Mouse (Mus musculus) neural tube, embryonic 13.5 days (tissue): ENCODE measurements at regions not wholly inside any gene's neighbourhood (a gene's known extent, or its start where the extent isn't known, plus 50 kb on each side); places are given as distances from the start of the nearest gene placed in this dataset.

ENCODE experiments used
- ATAC-seq: fragments of 200-750 bp; cut with Nextera tagmentation; 2 replicates; pipeline ENCODE4 v1.8.0; 2017; ENCODE audit warnings: low read depth, mild to moderate bottlenecking, moderate TSS enrichment, moderate library complexity
- H3K27ac ChIP-seq: fragments of 300-500 bp; sonication (generic); replicated peaks from 2 replicates; pipeline ENCODE4 v1.5.1; 2015; ENCODE audit warnings: moderate library complexity, mild to moderate bottlenecking, inconsistent platforms
- H3K27me3 ChIP-seq: fragments of 300-500 bp; sonication (generic); 2 replicates; pipeline ENCODE4 v1.6.1; 2015; ENCODE audit warnings: mild to moderate bottlenecking, inconsistent platforms
- H3K36me3 ChIP-seq: fragments of 300-500 bp; sonication (generic); 2 replicates; pipeline ENCODE4 v1.6.1; 2015; ENCODE audit warnings: mild to moderate bottlenecking, inconsistent platforms
- H3K4me1 ChIP-seq: fragments of 300-500 bp; sonication (generic); replicated peaks from 2 replicates; pipeline ENCODE4 v1.6.1; 2015; ENCODE audit warnings: inconsistent platforms
- H3K4me2 ChIP-seq: fragments of 300-500 bp; sonication (generic); 2 replicates; pipeline ENCODE4 v1.6.1; 2015; ENCODE audit warnings: inconsistent platforms, mild to moderate bottlenecking, moderate library complexity
- H3K4me3 ChIP-seq: fragments of 300-500 bp; sonication (generic); 2 replicates; pipeline ENCODE4 v1.5.1; 2015; ENCODE audit warnings: mild to moderate bottlenecking, inconsistent platforms
- H3K9ac ChIP-seq: fragments of 300-500 bp; sonication (generic); 2 replicates; pipeline ENCODE4 v1.6.1; 2015; ENCODE audit warnings: moderate library complexity, mild to moderate bottlenecking, inconsistent platforms
- H3K9me3 ChIP-seq: fragments of 300-500 bp; sonication (generic); 2 replicates; pipeline ENCODE4 v1.6.1; 2016; ENCODE audit warnings: inconsistent platforms
- WGBS: fragments of 180-500 bp; shearing (Covaris S2); methylation state at CpG from one replicate; pipeline ENCODE4 v1.1.7; 2015; 5-methylcytosine and 5-hydroxymethylcytosine counted together

- Histone ChIP-seq H3K9ac (no peak overlapping the region), H3K4me1 (no peaks in the 10 kb centered on the region), H3K36me3 (no peaks in the 10 kb centered on the region), H3K4me3 (no peak overlapping the region), H3K27me3 (no peaks in the 10 kb centered on the region), H3K9me3 (no peaks in the 10 kb centered on the region), H3K27ac (no peak overlapping the region), H3K4me2 (no peak overlapping the region)
- ATAC-seq, result no peak
- 81% methylated on average over 5 of the region's 5 CpGs for WGBS
Measured at GRCm38 (mm10) chr15:11774717-11775116, 132.4 kb downstream of the Npr3 start.

DNA sequence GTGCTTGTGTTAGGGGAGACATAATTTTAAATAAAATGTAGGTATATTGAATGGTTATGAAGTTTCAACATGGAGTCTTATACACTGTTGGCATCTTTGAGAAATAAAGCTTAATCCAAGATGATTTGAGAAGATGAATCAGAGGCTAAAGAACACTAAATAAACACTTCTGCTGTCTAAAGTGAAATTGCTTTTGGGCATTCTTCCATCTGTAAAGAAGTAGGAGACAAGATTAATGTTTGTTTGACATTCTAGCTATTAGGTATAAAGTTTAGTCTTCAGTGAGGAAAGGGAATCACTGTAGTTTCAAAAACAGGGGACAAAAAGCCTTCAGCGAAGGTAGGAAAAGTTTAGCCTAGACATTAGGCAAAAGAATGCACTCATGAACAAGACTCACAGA is 136.5 kb downstream of the Npr3 start:
- Histone ChIP-seq H3K4me3 (no peak overlapping the region), H3K9me3 (no peaks in the 10 kb centered on the region), H3K4me2 (no peak overlapping the region), H3K9ac (no peak overlapping the region), H3K27ac (no peak overlapping the region), H3K36me3 (no peaks in the 10 kb centered on the region), H3K4me1 (no peaks in the 10 kb centered on the region), H3K27me3 (no peaks in the 10 kb centered on the region)
- WGBS, result 84% methylated on average over 1 of the region's 1 CpGs
- no peak for ATAC-seq

GRCm38 (mm10) chr15:11757963-11758362 is 149.1 kb downstream of the Npr3 start:
- no peak for ATAC-seq
- Histone ChIP-seq H3K27me3 (no peaks in the 10 kb centered on the region), H3K4me1 (no peaks in the 10 kb centered on the region), H3K27ac (no peak overlapping the region), H3K36me3 (no peaks in the 10 kb centered on the region), H3K4me2 (no peak overlapping the region), H3K4me3 (no peak overlapping the region), H3K9me3 (no peaks in the 10 kb centered on the region), H3K9ac (no peak overlapping the region)
- WGBS, result 88% methylated on average over 1 of the region's 1 CpGs

DNA sequence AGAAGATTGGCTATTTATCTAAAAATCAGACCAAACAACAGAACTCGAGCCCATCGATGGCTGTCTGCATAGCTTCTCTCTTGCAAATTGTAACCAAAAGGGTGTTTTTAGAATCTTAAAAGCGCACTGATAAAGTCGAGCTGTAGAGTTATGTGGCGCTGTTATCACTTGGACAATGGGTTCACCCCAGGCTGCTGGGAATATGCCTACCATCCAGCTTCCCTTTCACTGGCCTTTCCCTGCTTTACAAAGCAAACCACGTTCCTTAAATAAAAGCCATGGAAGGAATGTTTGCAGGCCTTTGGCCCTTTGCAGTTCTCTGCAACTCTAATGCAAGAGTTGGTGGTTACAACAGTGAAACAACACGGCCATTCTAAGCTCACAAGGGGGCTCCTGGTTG is 150.3 kb downstream of the Npr3 start:
- 66% methylated on average over 7 of the region's 7 CpGs for WGBS
- no peak overlapping the region for H3K27ac ChIP-seq
- H3K9ac ChIP-seq, result no peak overlapping the region
- H3K4me3 ChIP-seq, result no peak overlapping the region
- no peaks in the 10 kb centered on the region for H3K9me3 ChIP-seq
- H3K4me1 ChIP-seq, result no peaks in the 10 kb centered on the region
- no peaks in the 10 kb centered on the region for H3K36me3 ChIP-seq
- H3K27me3 ChIP-seq, result no peaks in the 10 kb centered on the region
- ATAC-seq, result no peak
- H3K4me2 ChIP-seq, result no peak overlapping the region

GRCm38 (mm10) chr15:11753216-11753615 is 153.9 kb downstream of the Npr3 start:
- ATAC-seq, result peak; percentile 67; the same call in 1 of the 2 replicates
- no peaks in the 10 kb centered on the region for H3K9me3 ChIP-seq
- H3K4me3 ChIP-seq, result no peak overlapping the region
- no peaks in the 10 kb centered on the region for H3K27me3 ChIP-seq
- H3K27ac ChIP-seq, result no peak overlapping the region
- 29% methylated on average over 3 of the region's 3 CpGs for WGBS
- no peaks in the 10 kb centered on the region for H3K36me3 ChIP-seq
- H3K4me2 ChIP-seq, result no peak overlapping the region
- H3K9ac ChIP-seq, result no peak overlapping the region
- H3K4me1 ChIP-seq, result no peaks in the 10 kb centered on the region

GRCm38 (mm10) chr15:11750893-11751292 is 156.2 kb downstream of the Npr3 start:
- 79% methylated on average over 5 of the region's 5 CpGs for WGBS
- no peak for ATAC-seq
- H3K9ac ChIP-seq, result no peak overlapping the region
- no peak overlapping the region for H3K27ac ChIP-seq
- H3K27me3 ChIP-seq, result no peaks in the 10 kb centered on the region
- no peaks in the 10 kb centered on the region for H3K4me1 ChIP-seq
- no peak overlapping the region for H3K4me3 ChIP-seq
- no peaks in the 10 kb centered on the region for H3K9me3 ChIP-seq
- no peaks in the 10 kb centered on the region for H3K36me3 ChIP-seq
- no peak overlapping the region for H3K4me2 ChIP-seq

DNA sequence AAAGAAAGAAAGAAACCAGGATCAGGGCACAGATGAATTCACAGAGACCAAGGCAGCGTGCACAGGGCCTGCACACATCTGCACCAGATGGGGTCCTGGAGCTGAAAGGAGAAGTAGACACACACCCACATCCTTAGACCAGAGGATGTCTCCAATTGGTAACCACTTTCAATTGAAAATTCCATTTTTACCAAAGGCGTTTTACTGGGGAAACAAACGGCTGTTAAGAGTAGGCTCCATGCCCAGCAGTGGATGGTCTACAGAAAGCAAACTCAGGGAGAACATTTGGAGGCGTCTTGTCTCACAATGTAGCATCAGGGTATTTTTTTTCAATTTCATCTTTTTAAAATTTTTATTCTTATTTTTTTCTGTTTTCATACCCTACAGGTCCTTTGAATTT is 157.6 kb downstream of the Npr3 start:
- 91% methylated on average over 4 of the region's 4 CpGs for WGBS
- H3K4me1 ChIP-seq, result no peaks in the 10 kb centered on the region
- no peak overlapping the region for H3K27ac ChIP-seq
- H3K36me3 ChIP-seq, result no peaks in the 10 kb centered on the region
- ATAC-seq, result no peak
- H3K9me3 ChIP-seq, result no peaks in the 10 kb centered on the region
- no peak overlapping the region for H3K4me3 ChIP-seq
- H3K4me2 ChIP-seq, result no peak overlapping the region
- no peak overlapping the region for H3K9ac ChIP-seq
- H3K27me3 ChIP-seq, result no peaks in the 10 kb centered on the region

GRCm38 (mm10) chr15:11748306-11748705 is 158.8 kb downstream of the Npr3 start:
- ATAC-seq, result no peak
- 87% methylated on average over 2 of the region's 2 CpGs for WGBS

GRCm38 (mm10) chr15:11746754-11747153 is 160.3 kb downstream of the Npr3 start:
- ATAC-seq, result no peak
- 95% methylated on average over 1 of the region's 1 CpGs for WGBS

More at GRCm38 (mm10) chr15:11748306-11748705, 158.8 kb downstream of the Npr3 start:
- no peaks in the 10 kb centered on the region for H3K27me3 ChIP-seq
- H3K9me3 ChIP-seq, result no peaks in the 10 kb centered on the region
- H3K36me3 ChIP-seq, result no peaks in the 10 kb centered on the region
- no peak overlapping the region for H3K9ac ChIP-seq
- H3K4me2 ChIP-seq, result no peak overlapping the region
- no peak overlapping the region for H3K4me3 ChIP-seq
- no peaks in the 10 kb centered on the region for H3K4me1 ChIP-seq
- no peak overlapping the region for H3K27ac ChIP-seq

GRCm38 (mm10) chr15:11745629-11746372 is 161.3 kb downstream of the Npr3 start:
- ATAC-seq, result no peak
- no peak overlapping the region for H3K9ac ChIP-seq
- H3K4me2 ChIP-seq, result no peak overlapping the region
- no peak overlapping the region for H3K4me3 ChIP-seq
- no peaks in the 10 kb centered on the region for H3K9me3 ChIP-seq
- WGBS, result 87% methylated on average over 9 of the region's 9 CpGs
- no peak overlapping the region for H3K27ac ChIP-seq
- H3K36me3 ChIP-seq, result no peaks in the 10 kb centered on the region
- H3K27me3 ChIP-seq, result no peaks in the 10 kb centered on the region
- peaks cover 15% of the 10 kb centered on the region for H3K4me1 ChIP-seq

More at GRCm38 (mm10) chr15:11746754-11747153, 160.3 kb downstream of the Npr3 start:
- no peak overlapping the region for H3K4me2 ChIP-seq
- H3K36me3 ChIP-seq, result no peaks in the 10 kb centered on the region
- no peak overlapping the region for H3K4me3 ChIP-seq
- no peaks in the 10 kb centered on the region for H3K9me3 ChIP-seq
- no peak overlapping the region for H3K9ac ChIP-seq
- no peak overlapping the region for H3K27ac ChIP-seq
- no peaks in the 10 kb centered on the region for H3K27me3 ChIP-seq
- H3K4me1 ChIP-seq, result peaks cover 8% of the 10 kb centered on the region

DNA sequence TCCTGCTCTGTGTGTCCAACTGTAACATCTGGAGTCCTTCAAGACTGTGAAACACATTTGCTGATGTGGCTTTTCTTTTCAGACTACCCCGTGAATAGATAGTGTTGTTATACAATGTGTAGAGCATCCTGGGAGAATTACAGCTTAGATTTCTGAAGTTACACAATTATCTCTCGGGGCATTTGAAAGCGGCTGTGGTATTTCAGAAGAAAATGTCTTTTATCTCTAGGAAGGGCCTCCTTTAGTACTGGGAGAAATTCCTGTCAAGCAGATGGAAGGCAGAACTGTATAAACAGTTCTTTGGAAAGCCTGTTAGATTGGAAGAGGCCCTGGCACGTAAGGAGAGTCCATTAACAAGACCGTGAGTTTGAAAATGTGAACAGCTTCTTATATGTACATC is 162.2 kb downstream of the Npr3 start:
- no peak for ATAC-seq
- Histone ChIP-seq H3K4me2 (no peak overlapping the region), H3K9ac (no peak overlapping the region), H3K27ac (no peak overlapping the region), H3K4me1 (peaks cover 15% of the 10 kb centered on the region), H3K9me3 (no peaks in the 10 kb centered on the region), H3K4me3 (no peak overlapping the region), H3K36me3 (no peaks in the 10 kb centered on the region), H3K27me3 (no peaks in the 10 kb centered on the region; the same call in 1 of the 2 replicates)
- 59% methylated on average over 5 of the region's 5 CpGs for WGBS

DNA sequence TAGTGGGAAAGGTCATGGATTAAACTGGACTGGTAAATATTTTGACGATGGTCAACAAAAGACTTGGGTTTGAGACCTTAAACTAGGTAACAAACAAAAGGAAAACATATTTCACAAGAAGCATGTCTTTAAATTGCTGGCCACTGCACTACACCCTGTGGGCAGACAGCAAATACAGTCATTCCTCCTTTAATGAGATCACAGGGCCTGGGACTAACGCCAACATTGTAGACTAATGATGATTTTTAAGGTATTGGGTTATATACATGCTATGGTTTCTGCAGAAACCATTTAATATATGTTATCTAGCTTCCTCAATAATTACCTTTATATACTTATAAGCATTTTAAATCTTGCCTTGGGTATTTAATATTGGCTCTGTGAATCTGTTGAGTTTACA is 162.8 kb downstream of the Npr3 start:
- H3K4me2 ChIP-seq, result no peak overlapping the region
- WGBS, result 84% methylated on average over 2 of the region's 2 CpGs
- no peaks in the 10 kb centered on the region for H3K9me3 ChIP-seq
- ATAC-seq, result no peak
- no peak overlapping the region for H3K9ac ChIP-seq
- H3K27ac ChIP-seq, result no peak overlapping the region
- H3K36me3 ChIP-seq, result no peaks in the 10 kb centered on the region
- H3K27me3 ChIP-seq, result no peaks in the 10 kb centered on the region; the same call in 1 of the 2 replicates
- H3K4me1 ChIP-seq, result peaks cover 15% of the 10 kb centered on the region
- no peak overlapping the region for H3K4me3 ChIP-seq

DNA sequence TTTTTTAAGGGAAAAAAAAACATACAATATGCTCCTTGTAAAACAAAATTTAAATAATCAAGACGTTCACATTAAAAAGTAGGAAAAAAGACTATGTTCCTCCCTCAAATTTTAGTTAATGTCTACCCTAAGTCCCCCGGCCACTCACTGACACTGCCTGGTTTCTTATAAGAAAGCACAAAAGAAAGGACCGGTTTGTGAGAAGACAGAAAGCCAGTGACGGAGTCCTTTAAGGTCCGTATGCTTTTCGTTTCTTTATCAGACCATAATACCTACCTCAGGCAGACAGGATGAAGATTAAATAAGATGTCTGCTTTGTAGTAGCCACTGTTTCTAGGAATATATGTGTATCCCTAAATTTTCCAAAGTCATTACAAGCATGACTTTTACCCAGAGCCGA is 164.3 kb downstream of the Npr3 start:
- H3K27ac ChIP-seq, result no peak overlapping the region
- H3K4me2 ChIP-seq, result no peak overlapping the region
- no peak for ATAC-seq
- no peaks in the 10 kb centered on the region; the same call in 1 of the 2 replicates for H3K27me3 ChIP-seq
- no peaks in the 10 kb centered on the region for H3K9me3 ChIP-seq
- no peak overlapping the region for H3K4me3 ChIP-seq
- H3K9ac ChIP-seq, result no peak overlapping the region
- no peaks in the 10 kb centered on the region for H3K36me3 ChIP-seq
- peaks cover 15% of the 10 kb centered on the region for H3K4me1 ChIP-seq
- 74% methylated on average over 7 of the region's 7 CpGs for WGBS
